Mouse (Mus musculus) stomach, postnatal 0 days (tissue): ENCODE results near the gene Gm20425.

Source experiments
- CTCF ChIP-seq: IDR thresholded peaks from 2 replicates; pipeline ENCODE4 v1.5.1; 2016; ENCODE audit warnings: antibody characterized with exemption, low read depth, mild to moderate bottlenecking, moderate library complexity
- EP300 ChIP-seq: optimal IDR thresholded peaks from 2 replicates; pipeline ENCODE3; 2016; ENCODE audit warnings: antibody characterized with exemption

DNA sequence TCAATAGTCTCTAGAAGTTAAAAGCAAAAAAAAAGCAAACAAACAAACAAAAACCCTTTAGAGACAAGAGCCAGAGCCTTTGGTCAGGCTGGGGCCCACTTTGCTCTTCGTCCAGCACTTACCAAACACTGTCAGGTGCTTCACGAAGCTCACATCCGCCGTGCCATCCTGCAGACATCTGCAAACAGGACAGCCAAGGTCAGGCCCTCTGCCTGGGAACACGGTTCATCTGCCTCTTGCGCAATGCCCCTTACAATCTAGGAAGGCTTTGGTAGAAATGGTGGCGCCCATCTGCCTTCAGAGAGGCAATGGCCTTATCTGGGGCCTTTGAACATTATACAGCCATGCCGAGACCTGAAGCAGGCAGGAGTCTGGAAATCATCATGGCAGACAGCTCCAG lies 44.7 kb upstream of the Gm20425 start:
- TF ChIP-seq CTCF (no peak), EP300 (no peak)
